Mouse (Mus musculus) cerebellum, postnatal 36 days (tissue): ENCODE measurements around the gene Pan3.
A peak's percentile ranks its signal among the peaks of the same experiment; 100 is the strongest.

Experiments
- DNase-seq, 2 experiments: peaks; one replicate each; pipeline ENCODE4 v3.0.0; 2021 to 2022; ENCODE audit warnings: mixed read lengths in 2 of 2

The Pan3 gene

DNA sequence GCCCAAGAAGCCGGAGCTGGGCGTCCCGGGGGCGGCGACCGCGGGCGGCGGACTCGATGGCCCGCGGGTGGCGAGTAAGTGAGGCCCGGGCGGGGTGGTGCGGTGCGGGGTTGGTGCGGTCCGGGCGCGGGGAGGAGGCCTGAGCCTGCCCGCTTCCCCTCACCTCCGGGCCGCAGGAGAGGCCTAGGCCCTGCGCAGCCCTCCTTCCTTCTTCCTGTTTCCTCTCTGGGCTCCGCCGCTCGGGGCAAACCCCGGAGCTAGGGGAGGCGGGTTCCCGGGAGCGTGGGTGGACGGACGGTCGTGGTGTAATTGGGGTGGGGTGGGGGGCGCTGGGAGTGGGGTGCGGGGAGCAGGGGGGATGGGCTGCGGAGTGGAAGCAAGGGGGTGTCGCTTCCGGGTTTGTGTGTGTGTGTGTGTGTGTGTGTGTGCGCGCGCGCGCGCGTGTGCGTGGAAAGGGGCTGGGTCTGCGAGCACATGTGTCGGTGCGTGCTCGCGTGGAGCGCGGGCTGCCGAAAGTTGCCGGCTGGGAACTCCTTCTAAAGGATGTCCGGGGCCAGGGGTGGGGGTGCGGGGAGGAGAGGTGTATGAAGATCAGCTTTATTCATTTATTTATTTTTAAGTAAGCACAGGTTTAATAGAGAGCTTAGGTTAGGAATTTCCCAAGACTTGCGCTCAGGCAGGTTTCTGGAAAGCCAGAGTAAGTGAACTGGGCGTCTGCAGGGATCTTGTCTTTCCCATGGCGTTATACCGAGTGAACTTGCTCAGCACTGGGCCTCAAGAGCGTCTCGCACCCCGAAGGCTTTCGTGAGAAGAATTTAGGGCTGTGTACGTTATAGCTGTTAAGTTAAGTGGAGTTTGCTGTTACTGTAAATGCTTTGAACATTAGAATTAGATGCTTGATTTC is 1.2 kb downstream of the Pan3 start:
- peak; percentile 66 to 75 for DNase-seq

GRCm38 (mm10) chr5:147432927-147433326 is 3.0 kb downstream of the Pan3 start:
- no peak for DNase-seq

GRCm38 (mm10) chr5:147435224-147435623 is 5.3 kb downstream of the Pan3 start:
- DNase-seq: peak; percentile 94 to 97

GRCm38 (mm10) chr5:147435751-147436150 is 5.8 kb downstream of the Pan3 start:
- no peak for DNase-seq

- DNase-seq: no peak
Observed at GRCm38 (mm10) chr5:147436491-147436890, 6.5 kb downstream of the Pan3 start.

DNA sequence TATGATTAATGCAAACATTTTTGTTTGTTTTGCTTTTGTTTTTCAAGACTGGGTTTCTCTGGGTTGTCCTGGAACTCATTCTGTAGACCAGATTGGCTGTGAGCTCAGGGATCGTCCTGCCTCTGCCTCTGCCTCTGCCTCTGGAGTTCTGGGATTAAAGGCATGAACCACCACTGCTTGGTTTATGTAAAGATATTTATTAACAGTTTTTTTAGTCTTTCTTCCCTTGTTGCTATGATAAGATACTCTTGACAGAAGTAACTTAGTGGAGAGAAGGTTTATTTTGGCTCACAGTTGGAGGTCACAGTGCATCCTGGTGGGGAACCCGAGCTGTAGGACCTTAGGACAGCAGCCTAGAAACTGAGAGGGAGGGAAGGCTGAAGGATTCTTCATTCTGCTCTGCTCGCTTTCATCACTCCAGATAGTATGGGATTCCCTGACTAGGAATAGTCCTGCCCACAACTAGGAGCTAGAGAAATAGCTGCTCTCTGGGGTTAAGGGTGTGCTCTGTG is 11.1 kb downstream of the Pan3 start:
- DNase-seq: no peak

- DNase-seq: no peak
Observed at GRCm38 (mm10) chr5:147441979-147442378, 12.0 kb downstream of the Pan3 start.

GRCm38 (mm10) chr5:147442741-147443140 is 12.8 kb downstream of the Pan3 start:
- no peak for DNase-seq

- no peak for DNase-seq
Observed at GRCm38 (mm10) chr5:147444298-147444697, 14.3 kb downstream of the Pan3 start.

DNA sequence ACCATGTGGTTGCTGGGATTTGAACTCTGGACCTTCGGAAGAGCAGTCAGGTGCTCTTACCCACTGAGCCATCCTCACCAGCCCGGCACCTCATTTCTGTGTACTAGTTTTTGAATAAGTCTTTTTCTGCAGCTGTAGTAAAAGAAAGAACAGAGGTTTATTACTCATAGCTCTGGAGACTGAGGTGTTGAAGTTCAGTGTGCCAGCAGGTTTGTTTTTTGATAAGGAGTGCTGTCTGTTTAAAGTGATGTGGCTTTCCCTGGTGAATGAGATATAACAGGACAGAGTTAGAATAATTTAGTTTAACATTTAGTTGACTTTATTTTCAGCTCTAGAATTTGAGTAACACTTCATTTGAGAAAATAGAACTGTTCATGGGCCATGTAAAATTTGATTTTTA is 14.8 kb downstream of the Pan3 start:
- no peak for DNase-seq

GRCm38 (mm10) chr5:147445252-147445651 is 15.3 kb downstream of the Pan3 start:
- DNase-seq: no peak

- DNase-seq: no peak
Observed at GRCm38 (mm10) chr5:147448526-147448925, 18.6 kb downstream of the Pan3 start.

- DNase-seq: no peak
Observed at GRCm38 (mm10) chr5:147448933-147449332, 19.0 kb downstream of the Pan3 start.

DNA sequence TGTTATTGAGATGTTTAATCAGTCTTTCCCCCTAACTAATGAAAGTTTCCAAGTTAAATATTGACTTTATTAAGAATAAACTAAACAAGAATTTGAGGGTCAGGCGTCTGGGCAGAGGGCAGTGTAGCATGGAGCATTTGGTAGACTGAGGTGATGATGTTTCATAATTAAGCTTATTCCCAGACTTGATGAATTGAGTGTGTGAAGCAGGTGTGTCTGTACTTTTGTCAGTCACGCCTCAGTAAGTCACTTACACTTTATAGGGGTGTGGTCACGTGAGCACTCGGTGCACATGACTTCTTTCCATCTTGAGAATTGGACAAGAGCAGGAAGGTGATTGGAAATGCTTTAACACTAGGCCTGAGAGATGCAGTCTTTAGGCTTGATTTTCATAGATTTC is 26.5 kb downstream of the Pan3 start:
- DNase-seq: no peak

DNA sequence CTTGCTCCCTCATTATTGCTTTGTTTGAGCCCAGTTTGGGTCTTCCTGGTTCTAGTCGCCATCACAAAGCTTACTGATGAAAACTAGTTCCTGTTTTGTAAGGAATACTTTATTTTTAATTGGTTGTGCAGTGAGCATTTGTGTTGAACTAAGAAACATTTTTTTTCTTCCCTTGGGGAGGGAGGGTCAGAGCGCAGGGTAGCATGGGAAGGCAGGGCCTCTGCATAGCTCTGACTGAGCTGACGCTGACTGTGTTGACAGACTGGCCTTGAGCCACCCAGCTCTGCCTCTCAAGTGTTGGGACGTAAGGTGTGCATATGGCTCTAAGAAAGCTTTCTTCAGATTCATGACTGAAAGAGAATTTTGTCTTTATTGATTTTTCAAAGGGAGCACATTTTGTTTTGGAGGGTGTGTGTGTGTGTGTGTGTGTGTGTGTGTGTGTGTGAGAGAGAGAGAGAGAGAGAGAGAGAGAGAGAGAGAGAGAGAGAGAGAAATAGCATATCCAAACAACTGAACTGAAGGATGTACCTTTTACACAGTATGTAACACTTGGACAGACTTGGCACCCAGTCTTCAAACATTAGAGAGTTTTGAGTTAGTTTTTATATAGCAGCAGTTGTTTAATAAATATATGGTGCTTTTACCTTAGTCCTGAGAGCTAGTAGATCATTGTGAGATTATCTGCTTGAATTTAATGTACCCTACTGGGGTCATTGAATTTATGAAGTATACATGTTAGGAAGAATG is 30.0 kb downstream of the Pan3 start:
- DNase-seq: no peak

DNA sequence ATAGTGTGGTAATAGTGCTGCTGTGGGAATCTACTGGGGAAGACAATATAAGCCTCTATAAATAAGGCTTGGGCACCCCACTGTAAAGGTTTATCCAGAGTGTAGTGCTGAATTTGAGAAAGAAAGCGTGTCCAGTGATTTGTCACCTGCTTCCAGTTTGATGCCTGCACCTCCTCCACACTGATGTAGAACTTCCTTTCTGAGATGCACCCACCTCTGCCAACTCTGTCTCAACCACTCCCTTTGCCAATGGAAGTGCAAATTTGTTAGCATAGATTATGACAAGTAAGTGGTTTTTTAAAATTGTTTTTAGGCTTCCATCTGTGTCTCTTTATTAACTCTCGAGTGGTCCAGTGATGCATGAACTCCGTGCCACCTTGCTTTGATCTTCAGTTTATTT is 33.3 kb downstream of the Pan3 start:
- DNase-seq: no peak

GRCm38 (mm10) chr5:147466361-147466760 is 36.4 kb downstream of the Pan3 start:
- DNase-seq: no peak

GRCm38 (mm10) chr5:147471163-147471562 is 41.2 kb downstream of the Pan3 start:
- no peak for DNase-seq

GRCm38 (mm10) chr5:147473071-147473470 is 43.1 kb downstream of the Pan3 start:
- DNase-seq: no peak

- no peak for DNase-seq
Observed at GRCm38 (mm10) chr5:147473856-147474255, 43.9 kb downstream of the Pan3 start.

GRCm38 (mm10) chr5:147476109-147476508 is 46.1 kb downstream of the Pan3 start:
- no peak for DNase-seq

- no peak for DNase-seq
Observed at GRCm38 (mm10) chr5:147477106-147477505, 47.1 kb downstream of the Pan3 start.

- peak in 1 of 2 experiments; percentile 11 for DNase-seq
Observed at GRCm38 (mm10) chr5:147479341-147479740, 49.4 kb downstream of the Pan3 start.

GRCm38 (mm10) chr5:147484142-147484541 is 54.2 kb downstream of the Pan3 start:
- DNase-seq: peak in 1 of 2 experiments; percentile 15
